Mouse (Mus musculus) ES-E14 (cell line): ENCODE measurements around the gene Abi1. TPM values are rescaled to one million over a fixed set of nuclear protein-coding genes. Genes with fewer than 3 reads are reported as not detected.

Experiments used
- DNase-seq: peaks from one replicate; pipeline ENCODE4 v3.0.0-alpha.2; 2013; ENCODE audit warnings: low read depth, low spot score
- H3K27ac ChIP-seq: 2 replicates; pipeline ENCODE4 v1.5.1; 2012; ENCODE audit warnings: low read depth, mild to moderate bottlenecking, low read length, moderate library complexity, mixed read lengths; ENCODE audit not compliant: poor library complexity, insufficient read depth, severe bottlenecking
- H3K36me3 ChIP-seq: 2 replicates; pipeline ENCODE4 v1.6.1; 2012; ENCODE audit warnings: mild to moderate bottlenecking, low read length, moderate library complexity, mixed read lengths; ENCODE audit not compliant: control insufficient read depth, poor library complexity, insufficient read depth, severe bottlenecking
- H3K4me1 ChIP-seq, 2 experiments: fragments of 150-350 bp in 1 of 2; sonication (generic) in 1 of 2; 2 replicates each; pipeline ENCODE4 v1.6.1; 2012; ENCODE audit warnings: low read length in 2 of 2, mild to moderate bottlenecking in 1 of 2, mixed read lengths in 1 of 2; ENCODE audit not compliant: control insufficient read depth in 2 of 2, insufficient read depth in 2 of 2, poor library complexity in 1 of 2
- H3K4me3 ChIP-seq, 2 experiments: fragments of 150-350 bp in 1 of 2; sonication (generic) in 1 of 2; 2 replicates each; pipeline ENCODE4 v1.5.1; 2012; ENCODE audit warnings: low read length in 2 of 2, low read depth in 1 of 2, mild to moderate bottlenecking in 1 of 2, mixed read lengths in 1 of 2; ENCODE audit not compliant: insufficient read depth in 1 of 2, poor library complexity in 1 of 2, severe bottlenecking in 1 of 2
- H3K9ac ChIP-seq: 2 replicates; pipeline ENCODE4 v1.6.1; 2012; ENCODE audit warnings: low read depth, mild to moderate bottlenecking, low read length, mixed read lengths; ENCODE audit not compliant: poor library complexity, insufficient read depth, severe bottlenecking
- H3K9me3 ChIP-seq: fragments of 150-350 bp; sonication (generic); 2 replicates; pipeline ENCODE4 v1.6.1; 2012; ENCODE audit warnings: low read depth, mild to moderate bottlenecking, low read length; ENCODE audit not compliant: control insufficient read depth, insufficient read depth
- CHD2 ChIP-seq: IDR thresholded peaks from 2 replicates; pipeline ENCODE4 v1.6.1; 2014; ENCODE audit warnings: mild to moderate bottlenecking, low read depth, low read length, inconsistent platforms
- HCFC1 ChIP-seq: IDR thresholded peaks from 2 replicates; pipeline ENCODE4 v1.6.1; 2012; ENCODE audit warnings: low read length, inconsistent platforms, borderline replicate concordance; ENCODE audit not compliant: insufficient read depth
- MAFK ChIP-seq: IDR thresholded peaks from 2 replicates; pipeline ENCODE4 v1.6.1; 2014; ENCODE audit warnings: mild to moderate bottlenecking, low read depth, low read length, inconsistent platforms; ENCODE audit not compliant: insufficient read depth
- ZC3H11A ChIP-seq: IDR thresholded peaks from 2 replicates; pipeline ENCODE4 v1.6.1; 2012; ENCODE audit warnings: low read depth, mild to moderate bottlenecking, inconsistent platforms, low read length, borderline replicate concordance
- ZNF384 ChIP-seq: IDR thresholded peaks from 2 replicates; pipeline ENCODE4 v1.6.1; 2012; ENCODE audit warnings: low read depth, low read length, inconsistent platforms
- in situ Hi-C, 2 experiments: fragments of 600-800 bp; cut with MboI; formaldehyde crosslinking; loops; one replicate each; pipeline ENCODE4 v1.15.1; 2025; ENCODE audit warnings: low sequenced_read_pairs in 2 of 2, inconsistent platforms in 1 of 2; ENCODE audit not compliant: unreplicated experiment in 2 of 2
- total RNA-seq: library from RNA; depleted of rRNA; stranded (reverse); fragments of 300-350 nt; gene quantifications from 2 replicates; pipeline ENCODE4 v1.2.3, GENCODE M21; 2012

Gene Abi1
- total RNA-seq, 1 experiment: 42.6 TPM

DNA sequence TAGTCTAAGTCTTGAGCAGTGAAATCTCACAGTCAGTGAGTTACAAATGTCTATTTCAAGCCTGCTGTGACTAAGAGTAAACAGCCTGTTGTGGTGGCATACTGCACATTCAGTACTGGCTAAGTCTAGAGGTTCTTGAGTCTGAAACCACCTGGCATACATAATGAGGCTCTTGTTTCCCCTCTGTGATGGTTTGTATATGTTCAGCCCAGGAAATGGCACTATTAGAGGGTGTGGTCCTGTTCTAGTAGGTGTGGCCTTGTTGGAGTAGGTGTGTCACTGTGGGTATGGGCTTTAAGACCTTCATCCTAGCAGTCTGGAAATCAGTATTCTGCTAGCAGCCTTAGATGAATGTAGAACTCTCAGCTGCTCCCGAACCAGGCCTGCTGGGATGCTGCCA, 82.6 kb downstream of the Abi1 start:
- no peaks in the 10 kb centered on the region for H3K36me3 ChIP-seq
- no peak overlapping the region for H3K4me3 ChIP-seq
- peak; percentile 26 for DNase-seq
- H3K9me3 ChIP-seq: no peaks in the 10 kb centered on the region
- TF ChIP-seq ZC3H11A (no peak), ZNF384 (no peak), HCFC1 (no peak), MAFK (no peak), CHD2 (no peak)
- in situ Hi-C loops: no loop called here
- no peak overlapping the region for H3K27ac ChIP-seq
- no peaks in the 10 kb centered on the region for H3K4me1 ChIP-seq
- H3K9ac ChIP-seq: no peak overlapping the region

DNA sequence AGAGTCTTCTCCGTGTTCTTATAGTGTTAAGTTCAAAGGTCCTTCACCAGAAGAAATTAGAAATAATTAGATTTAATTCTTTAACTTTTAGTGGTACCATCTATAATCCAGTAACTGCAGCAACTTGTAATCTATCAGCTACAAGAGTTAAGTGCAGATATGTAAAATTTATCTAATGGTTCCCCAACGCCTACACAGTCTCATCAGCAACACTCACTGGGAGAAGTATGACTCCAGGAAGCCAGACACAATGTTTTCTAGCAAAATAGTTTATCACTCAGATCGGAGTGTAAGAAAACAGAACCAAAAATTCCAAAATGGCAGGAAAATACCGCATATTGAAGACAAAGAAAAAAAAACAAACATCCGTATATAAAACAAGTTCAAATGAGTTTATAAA, 84.1 kb downstream of the Abi1 start:
- no peak for DNase-seq
- TF ChIP-seq ZNF384: no peak
- no peak for TF ChIP-seq ZC3H11A
- no peak for TF ChIP-seq MAFK
- no peak for TF ChIP-seq CHD2
- no peak for TF ChIP-seq HCFC1
- no peak overlapping the region for H3K4me3 ChIP-seq
- H3K9me3 ChIP-seq: no peaks in the 10 kb centered on the region
- no peaks in the 10 kb centered on the region for H3K4me1 ChIP-seq
- H3K36me3 ChIP-seq: no peaks in the 10 kb centered on the region
- H3K27ac ChIP-seq: no peak overlapping the region
- in situ Hi-C loops: no loop called here
- no peak overlapping the region for H3K9ac ChIP-seq

DNA sequence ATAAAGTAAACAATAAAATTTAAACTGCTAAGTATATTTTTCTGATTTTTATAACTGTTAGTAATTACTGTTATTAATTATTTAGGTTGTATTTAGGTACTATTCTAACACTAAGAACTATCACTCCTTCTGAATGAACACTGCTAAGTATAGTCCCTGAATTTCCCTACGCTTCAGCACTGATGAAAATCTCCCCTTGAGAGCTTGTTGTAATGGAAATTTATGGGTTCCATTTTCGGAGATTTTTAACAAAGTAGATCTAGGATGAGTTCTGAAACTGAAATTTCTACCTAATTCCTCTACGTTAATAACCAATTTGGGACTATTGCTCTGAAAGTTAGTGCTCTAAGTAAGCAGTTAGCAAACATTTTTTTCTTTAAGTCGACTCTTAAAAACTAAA, 85.8 kb downstream of the Abi1 start:
- DNase-seq: no peak
- TF ChIP-seq ZNF384 (no peak), CHD2 (no peak), MAFK (no peak), HCFC1 (no peak), ZC3H11A (no peak)
- Histone ChIP-seq H3K4me3 (no peak overlapping the region), H3K9ac (no peak overlapping the region), H3K9me3 (no peaks in the 10 kb centered on the region), H3K27ac (no peak overlapping the region), H3K4me1 (no peaks in the 10 kb centered on the region), H3K36me3 (no peaks in the 10 kb centered on the region)
- in situ Hi-C loops: no loop called here

DNA sequence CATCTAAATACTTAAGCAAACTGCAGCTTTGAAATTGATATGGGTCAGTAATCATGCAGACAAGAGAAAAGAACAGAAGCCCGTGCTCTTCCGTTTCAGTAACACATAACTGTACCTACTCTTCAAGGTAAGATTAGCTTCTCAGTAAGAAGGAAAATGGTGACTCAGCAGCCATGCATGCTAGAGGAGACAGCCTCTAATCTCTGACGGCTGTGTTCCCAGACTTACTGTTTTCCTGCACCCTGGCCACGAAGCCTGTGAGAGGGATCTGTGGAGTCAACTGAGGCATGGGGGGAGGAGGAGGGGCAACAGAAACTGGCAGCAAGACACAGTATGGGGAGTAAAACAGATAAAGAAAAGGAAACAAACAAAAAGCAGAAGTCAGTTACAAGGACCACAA, 90.1 kb downstream of the Abi1 start:
- Histone ChIP-seq H3K4me1 (no peaks in the 10 kb centered on the region), H3K9me3 (no peaks in the 10 kb centered on the region), H3K36me3 (no peaks in the 10 kb centered on the region), H3K9ac (no peak overlapping the region), H3K4me3 (no peak overlapping the region), H3K27ac (no peak overlapping the region)
- TF ChIP-seq HCFC1: no peak
- no peak for TF ChIP-seq MAFK
- no peak for TF ChIP-seq CHD2
- TF ChIP-seq ZC3H11A: no peak
- no peak for TF ChIP-seq ZNF384
- DNase-seq: no peak
- in situ Hi-C loops: no loop called here

DNA sequence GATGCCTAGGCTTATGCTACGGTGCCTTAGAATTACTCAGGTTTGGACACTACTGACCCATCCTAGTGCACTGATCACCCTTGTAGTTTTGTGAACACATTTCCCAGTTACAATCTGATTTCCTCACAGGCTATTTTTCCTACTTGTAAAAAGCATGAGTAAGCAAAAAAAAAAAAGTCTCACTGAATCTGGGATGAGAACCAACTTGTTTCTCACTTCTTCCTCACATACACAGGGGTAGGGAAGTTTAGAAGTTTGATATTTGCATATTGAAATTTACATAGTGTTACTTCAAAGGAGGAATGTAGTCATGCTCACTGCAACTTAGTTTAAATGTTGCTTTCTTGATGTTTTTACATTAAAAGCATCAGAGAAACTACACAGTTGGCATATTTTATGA, 106.5 kb downstream of the Abi1 start:
- Histone ChIP-seq H3K4me3 (no peak overlapping the region), H3K9me3 (no peaks in the 10 kb centered on the region), H3K9ac (no peak overlapping the region), H3K27ac (no peak overlapping the region), H3K36me3 (peaks cover 8% of the 10 kb centered on the region), H3K4me1 (no peaks in the 10 kb centered on the region)
- no peak for DNase-seq
- no peak for TF ChIP-seq CHD2
- TF ChIP-seq MAFK: peak; percentile 65; the same call in 1 of the 2 replicates
- in situ Hi-C loops: no loop called here
